ENCODE assay signal across 19 mouse cellular contexts in the genomic region with DNA sequence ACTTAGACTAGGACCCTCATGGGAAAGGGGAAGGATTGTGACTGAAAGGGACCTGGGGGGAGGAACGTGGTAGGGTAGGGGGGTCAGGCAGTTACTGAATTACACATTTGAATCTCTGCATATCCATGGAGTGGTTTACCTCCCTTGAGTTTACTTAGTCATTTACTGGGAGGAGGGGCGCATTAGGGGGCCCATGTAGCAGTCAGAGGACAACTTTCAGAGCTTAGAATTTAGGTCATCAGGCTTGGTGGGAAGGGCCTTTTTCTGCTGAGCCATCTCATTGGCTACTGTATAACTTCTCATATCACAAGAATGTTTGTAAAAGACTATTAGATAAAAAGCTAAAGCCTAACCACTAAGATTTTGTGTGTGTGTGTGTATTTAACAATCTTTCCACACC. TPM values are rescaled to one million over a fixed set of nuclear protein-coding genes. Genes with fewer than 3 reads are reported as not detected.
A peak's percentile ranks its signal among the peaks of the same experiment; 100 is the strongest.
DNase-seq lines count a peak whose midpoint lies in the region; ATAC-seq lines count a peak whose summit lies in the region.
"Had no signal": no experiment of that assay in that cellular context is flagged by ENCODE, and none has a peak within 500 bp of the region (broad histone marks: within the 10 kb centered on the region; RNA-seq: fewer than 3 reads in every experiment).

No protein-coding gene starts in this region.

- H3K9me3 ChIP-seq in heart, embryonic 11.5 days (replicated peaks; ENCODE audit: control insufficient read depth, low read length), result no peaks in the 10 kb centered on the region
- no peaks in the 10 kb centered on the region for H3K9me3 ChIP-seq in midbrain, embryonic 11.5 days (ENCODE audit: control insufficient read depth, low read length)
- H3K9me3 ChIP-seq in midbrain, embryonic 15.5 days, result no peaks in the 10 kb centered on the region
- H3K9me3 ChIP-seq in stomach, embryonic 14.5 days (ENCODE audit: control insufficient read depth, low read depth, low read length), result no peaks in the 10 kb centered on the region
- no peaks in the 10 kb centered on the region for H3K9me3 ChIP-seq in forebrain, embryonic 15.5 days
- H3K9me3 ChIP-seq: embryonic facial prominence, embryonic 15.5 days; forebrain, embryonic 10.5 days; heart, embryonic 13.5 days; hindbrain, embryonic 15.5 days had no signal

- no peak overlapping the region for H3K4me3 ChIP-seq in heart, embryonic 11.5 days (ENCODE audit: low read depth, low read length)
- no peak overlapping the region for H3K4me3 ChIP-seq in midbrain, embryonic 11.5 days (ENCODE audit: low read depth, low read length)
- H3K4me3 ChIP-seq in midbrain, embryonic 15.5 days, result no peak overlapping the region
- no peak overlapping the region for H3K4me3 ChIP-seq in stomach, embryonic 14.5 days (ENCODE audit: low read depth, low read length)
- no peak overlapping the region for H3K4me3 ChIP-seq in forebrain, embryonic 15.5 days
- H3K4me3 ChIP-seq: embryonic facial prominence, embryonic 15.5 days; erythroblast, embryonic 14.5 days; forebrain, embryonic 10.5 days; heart, embryonic 13.5 days; hindbrain, embryonic 15.5 days had no signal

- peaks cover 4% of the 10 kb centered on the region; the same call in 1 of the 2 replicates for H3K36me3 ChIP-seq in heart, embryonic 11.5 days (ENCODE audit: control insufficient read depth, insufficient read depth, low read length)
- H3K36me3 ChIP-seq in midbrain, embryonic 11.5 days (ENCODE audit: control insufficient read depth, insufficient read depth, low read length), result no peaks in the 10 kb centered on the region
- H3K36me3 ChIP-seq in midbrain, embryonic 15.5 days (replicated peaks), result 0 out of 2 replicates have a peak, but pooled peaks cover 7% of the 10 kb centered on the region
- H3K36me3 ChIP-seq in stomach, embryonic 14.5 days (ENCODE audit: control insufficient read depth, insufficient read depth, low read length), result no peaks in the 10 kb centered on the region; the same call in 1 of the 2 replicates
- peaks cover 12% of the 10 kb centered on the region; the same call in 1 of the 2 replicates for H3K36me3 ChIP-seq in forebrain, embryonic 15.5 days

- no peaks in the 10 kb centered on the region for H3K27me3 ChIP-seq in heart, embryonic 11.5 days (ENCODE audit: control insufficient read depth, insufficient read depth, low read length)
- H3K27me3 ChIP-seq in midbrain, embryonic 11.5 days (ENCODE audit: control insufficient read depth, insufficient read depth, low read length), result no peaks in the 10 kb centered on the region
- no peaks in the 10 kb centered on the region for H3K27me3 ChIP-seq in midbrain, embryonic 15.5 days (replicated peaks)
- no peaks in the 10 kb centered on the region for H3K27me3 ChIP-seq in stomach, embryonic 14.5 days (ENCODE audit: control insufficient read depth, insufficient read depth, low read length)
- no peaks in the 10 kb centered on the region for H3K27me3 ChIP-seq in forebrain, embryonic 15.5 days
- H3K27me3 ChIP-seq: embryonic facial prominence, embryonic 15.5 days; heart, embryonic 13.5 days; hindbrain, embryonic 15.5 days had no signal

- 64% methylated on average over 2 of the region's 2 CpGs for WGBS in heart, embryonic 11.5 days (ENCODE audit: insufficient replicate concordance)
- 86% methylated on average over 2 of the region's 2 CpGs for WGBS in midbrain, embryonic 11.5 days
- WGBS in midbrain, embryonic 15.5 days, result 80% methylated on average over 2 of the region's 2 CpGs
- 68% methylated on average over 2 of the region's 2 CpGs for WGBS in stomach, embryonic 14.5 days
- WGBS in forebrain, embryonic 15.5 days, result 74% methylated on average over 2 of the region's 2 CpGs

- H3K9ac ChIP-seq in heart, embryonic 11.5 days (ENCODE audit: low read depth, low read length), result no peak overlapping the region
- H3K9ac ChIP-seq in midbrain, embryonic 11.5 days (ENCODE audit: low read length), result no peak overlapping the region
- no peak overlapping the region for H3K9ac ChIP-seq in midbrain, embryonic 15.5 days
- no peak overlapping the region for H3K9ac ChIP-seq in stomach, embryonic 14.5 days (replicated peaks; ENCODE audit: low read depth, low read length)
- no peak overlapping the region for H3K9ac ChIP-seq in forebrain, embryonic 15.5 days (replicated peaks)
- H3K9ac ChIP-seq: embryonic facial prominence, embryonic 15.5 days; heart, embryonic 13.5 days; hindbrain, embryonic 15.5 days had no signal

- peak; percentile 15 for DNase-seq in heart, adult 11 months
- peak; percentile 56 for DNase-seq in midbrain, embryonic 11.5 days (ENCODE audit: low spot score, missing footprints)
- no peak for DNase-seq in thymus, postnatal 10 days (ENCODE audit: low spot score in 2 of 2)
- DNase-seq: cerebellum, adult 11 months; cerebellum, adult 8-10 months; cerebellum, postnatal 14 days; embryo, embryonic 11 days; gastrocnemius, postnatal 14 days; heart, postnatal 36 days had no signal

- H3K4me1 ChIP-seq in heart, embryonic 11.5 days (ENCODE audit: control insufficient read depth, insufficient read depth, low read length), result no peaks in the 10 kb centered on the region
- H3K4me1 ChIP-seq in midbrain, embryonic 11.5 days (ENCODE audit: control insufficient read depth, insufficient read depth, low read length), result no peaks in the 10 kb centered on the region
- no peaks in the 10 kb centered on the region for H3K4me1 ChIP-seq in midbrain, embryonic 15.5 days
- H3K4me1 ChIP-seq in stomach, embryonic 14.5 days (ENCODE audit: control insufficient read depth, insufficient read depth, low read length), result no peaks in the 10 kb centered on the region
- H3K4me1 ChIP-seq in forebrain, embryonic 15.5 days, result no peaks in the 10 kb centered on the region
- H3K4me1 ChIP-seq: embryonic facial prominence, embryonic 15.5 days; forebrain, embryonic 10.5 days; heart, embryonic 13.5 days; hindbrain, embryonic 15.5 days had no signal

- H3K4me2 ChIP-seq in heart, embryonic 11.5 days, result no peak overlapping the region
- no peak overlapping the region for H3K4me2 ChIP-seq in midbrain, embryonic 11.5 days
- H3K4me2 ChIP-seq in midbrain, embryonic 15.5 days, result no peak overlapping the region
- no peak overlapping the region for H3K4me2 ChIP-seq in stomach, embryonic 14.5 days (replicated peaks; ENCODE audit: low read depth, low read length)
- H3K4me2 ChIP-seq in forebrain, embryonic 15.5 days (replicated peaks), result no peak overlapping the region
- H3K4me2 ChIP-seq: embryonic facial prominence, embryonic 15.5 days; heart, embryonic 13.5 days; hindbrain, embryonic 15.5 days had no signal

- ATAC-seq in heart, embryonic 11.5 days (replicated peaks; ENCODE audit: insufficient number of reproducible peaks, low FRiP score, low TSS enrichment), result no peak
- ATAC-seq in midbrain, embryonic 11.5 days (ENCODE audit: low FRiP score), result no peak
- no peak for ATAC-seq in midbrain, embryonic 15.5 days (replicated peaks)
- peak; percentile 84 for ATAC-seq in stomach, embryonic 14.5 days (ENCODE audit: insufficient number of reproducible peaks, insufficient read depth, low FRiP score, low read depth)
- ATAC-seq in forebrain, embryonic 15.5 days (replicated peaks), result no peak
- ATAC-seq: forebrain, embryonic 14.5 days had no signal

- H3K27ac ChIP-seq in heart, embryonic 11.5 days (ENCODE audit: low read depth, low read length), result no peak overlapping the region
- H3K27ac ChIP-seq in midbrain, embryonic 11.5 days (ENCODE audit: low read depth, low read length), result no peak overlapping the region
- no peak overlapping the region for H3K27ac ChIP-seq in midbrain, embryonic 15.5 days
- H3K27ac ChIP-seq in stomach, embryonic 14.5 days (ENCODE audit: low read length), result peak overlapping the region; percentile 39; the same call in 1 of the 2 replicates
- H3K27ac ChIP-seq in forebrain, embryonic 15.5 days (replicated peaks), result no peak overlapping the region
- H3K27ac ChIP-seq: embryonic facial prominence, embryonic 15.5 days; forebrain, embryonic 10.5 days; heart, embryonic 13.5 days; hindbrain, embryonic 15.5 days had no signal

RNA-seq across cellular contexts. Expression of gene Mtrf1, which starts 13.1 kb away (rescaled TPM):
- 9.7 and 13.2 TPM in 2 replicates for polyA plus RNA-seq in heart, embryonic 11.5 days (2014; fragmentation: Nextera tagmentation; extraction: Ambion mirVana)
- polyA plus RNA-seq in midbrain, embryonic 11.5 days (2014; fragmentation: Nextera tagmentation; extraction: Ambion mirVana), result 10.2 and 10.5 TPM in 2 replicates
- 10.8 and 11.2 TPM in 2 replicates for polyA plus RNA-seq in midbrain, embryonic 15.5 days (2015; fragmentation: Nextera tagmentation; extraction: Ambion mirVana)
- 9.6 and 9.8 TPM in 2 replicates for polyA plus RNA-seq in stomach, embryonic 14.5 days (2014; fragmentation: Nextera tagmentation; extraction: Ambion mirVana)
- polyA plus RNA-seq in forebrain, embryonic 15.5 days (2015; fragmentation: Nextera tagmentation; extraction: Ambion mirVana), result 10.2 and 11.3 TPM in 2 replicates
- polyA plus RNA-seq: erythroblast, embryonic 14.5 days had no signal

RNA-seq across cellular contexts. Expression of gene Kbtbd7, which starts 15.6 kb away (rescaled TPM):
- 9.1 and 11.1 TPM in 2 replicates for polyA plus RNA-seq in heart, embryonic 11.5 days (2014; fragmentation: Nextera tagmentation; extraction: Ambion mirVana)
- 18.4 and 20.2 TPM in 2 replicates for polyA plus RNA-seq in midbrain, embryonic 11.5 days (2014; fragmentation: Nextera tagmentation; extraction: Ambion mirVana)
- polyA plus RNA-seq in midbrain, embryonic 15.5 days (2015; fragmentation: Nextera tagmentation; extraction: Ambion mirVana), result 21.3 and 22.6 TPM in 2 replicates
- 14.3 and 16.1 TPM in 2 replicates for polyA plus RNA-seq in stomach, embryonic 14.5 days (2014; fragmentation: Nextera tagmentation; extraction: Ambion mirVana)
- polyA plus RNA-seq in forebrain, embryonic 15.5 days (2015; fragmentation: Nextera tagmentation; extraction: Ambion mirVana), result 23.6 and 23.7 TPM in 2 replicates

RNA-seq across cellular contexts. Expression of gene Naa16, which starts 20.1 kb away (rescaled TPM):
- 22.7 and 27.8 TPM in 2 replicates for polyA plus RNA-seq in heart, embryonic 11.5 days (2014; fragmentation: Nextera tagmentation; extraction: Ambion mirVana)
- polyA plus RNA-seq in midbrain, embryonic 11.5 days (2014; fragmentation: Nextera tagmentation; extraction: Ambion mirVana), result 38.3 and 41.8 TPM in 2 replicates
- polyA plus RNA-seq in midbrain, embryonic 15.5 days (2015; fragmentation: Nextera tagmentation; extraction: Ambion mirVana), result 20.2 and 22.8 TPM in 2 replicates
- 41.0 and 47.7 TPM in 2 replicates for polyA plus RNA-seq in stomach, embryonic 14.5 days (2014; fragmentation: Nextera tagmentation; extraction: Ambion mirVana)
- polyA plus RNA-seq in forebrain, embryonic 15.5 days (2015; fragmentation: Nextera tagmentation; extraction: Ambion mirVana), result 30.2 and 31.5 TPM in 2 replicates

RNA-seq across cellular contexts. Expression of gene Kbtbd6, which starts 41.0 kb away (rescaled TPM):
- 2.5 and 3.2 TPM in 2 replicates for polyA plus RNA-seq in heart, embryonic 11.5 days (2014; fragmentation: Nextera tagmentation; extraction: Ambion mirVana)
- 4.6 and 5.1 TPM in 2 replicates for polyA plus RNA-seq in midbrain, embryonic 11.5 days (2014; fragmentation: Nextera tagmentation; extraction: Ambion mirVana)
- polyA plus RNA-seq in midbrain, embryonic 15.5 days (2015; fragmentation: Nextera tagmentation; extraction: Ambion mirVana), result 1.7 and 1.9 TPM in 2 replicates
- polyA plus RNA-seq in stomach, embryonic 14.5 days (2014; fragmentation: Nextera tagmentation; extraction: Ambion mirVana), result 2.8 and 3.0 TPM in 2 replicates
- 3.0 and 4.0 TPM in 2 replicates for polyA plus RNA-seq in forebrain, embryonic 15.5 days (2015; fragmentation: Nextera tagmentation; extraction: Ambion mirVana)

Comparison
In these comparisons a context has a peak if more than half of its experiments do, and no peak if none do; other contexts are left out.
1. DNase-seq: peak in heart, adult 11 months (single experiment) and midbrain, embryonic 11.5 days (single experiment); none in thymus, postnatal 10 days (0 of 2).